Mouse (Mus musculus): ENCODE data around the gene Vgll4. TPM values are rescaled to one million over a fixed set of nuclear protein-coding genes. Genes with fewer than 3 reads are reported as not detected.

Gene Vgll4
- polyA plus RNA-seq, 1 experiment from 2014 or later = 35.6 TPM

DNA sequence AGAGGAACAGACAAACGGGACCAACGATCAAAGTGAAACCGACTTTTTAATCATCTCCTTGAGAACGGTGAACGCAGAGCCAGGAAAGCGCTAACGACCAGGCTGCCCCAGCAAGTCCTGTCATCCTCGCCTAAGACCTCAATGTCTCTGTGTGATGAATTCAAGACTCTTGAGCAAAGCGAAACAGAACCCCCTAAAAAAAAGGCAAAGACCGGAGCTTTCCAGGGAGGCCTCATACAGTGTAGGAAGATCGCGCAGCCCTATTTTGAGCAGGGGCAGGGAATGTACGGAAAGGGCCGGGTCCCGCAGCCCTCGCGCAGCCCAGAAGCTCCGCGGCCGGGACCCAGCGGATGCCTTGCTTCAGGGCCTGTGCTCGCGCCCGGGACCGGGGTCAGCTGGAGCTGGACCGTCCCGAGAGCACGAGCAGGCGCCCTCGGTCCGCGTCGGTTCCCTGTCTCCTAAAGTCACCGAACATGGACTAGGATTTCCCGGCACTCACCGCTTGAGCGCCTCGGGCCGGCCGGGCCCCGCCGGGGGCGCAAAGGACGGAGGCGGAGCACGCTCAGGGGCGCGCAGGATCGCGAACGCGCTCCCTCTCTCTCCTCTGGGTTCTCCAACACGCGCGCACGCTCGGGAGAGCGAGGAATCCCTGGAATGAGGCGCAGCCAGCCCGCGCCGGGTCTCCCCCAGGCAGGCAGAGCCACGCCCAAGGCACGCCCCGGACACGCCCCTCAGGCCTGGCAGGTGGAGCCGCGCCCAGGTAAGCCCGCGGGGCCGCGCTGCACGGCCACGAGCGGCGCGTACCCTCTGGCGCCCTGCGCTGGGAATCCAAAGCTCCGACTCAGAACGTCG, 1.2 kb downstream of the Vgll4 start:
- peaks cover 7% of the 10 kb centered on the region; the same call in 1 of the 2 replicates for H3K27me3 ChIP-seq (ENCODE audit: control insufficient read depth, insufficient read depth, low read length)
- H3K36me3 ChIP-seq (ENCODE audit: control insufficient read depth, insufficient read depth, low read length) = no peaks in the 10 kb centered on the region
- ATAC-seq (ENCODE audit: low read depth) = peak; percentile 80
- H3K4me2 ChIP-seq (ENCODE audit: low read depth, low read length) = peak overlapping the region; percentile 99
- H3K4me1 ChIP-seq (ENCODE audit: control insufficient read depth, insufficient read depth, low read length) = 0 out of 2 replicates have a peak, but pooled peaks cover 5% of the 10 kb centered on the region
- WGBS = under 1% methylated on average over 77 of the region's 82 CpGs
- H3K9ac ChIP-seq (replicated peaks; ENCODE audit: low read depth, low read length) = peak overlapping the region; percentile 76
- peak overlapping the region; percentile 69 for H3K4me3 ChIP-seq (ENCODE audit: low read depth, low read length)
- no peaks in the 10 kb centered on the region for H3K9me3 ChIP-seq (ENCODE audit: control insufficient read depth, low read length)
- H3K27ac ChIP-seq (ENCODE audit: low read depth, low read length) = peak overlapping the region; percentile 62

DNA sequence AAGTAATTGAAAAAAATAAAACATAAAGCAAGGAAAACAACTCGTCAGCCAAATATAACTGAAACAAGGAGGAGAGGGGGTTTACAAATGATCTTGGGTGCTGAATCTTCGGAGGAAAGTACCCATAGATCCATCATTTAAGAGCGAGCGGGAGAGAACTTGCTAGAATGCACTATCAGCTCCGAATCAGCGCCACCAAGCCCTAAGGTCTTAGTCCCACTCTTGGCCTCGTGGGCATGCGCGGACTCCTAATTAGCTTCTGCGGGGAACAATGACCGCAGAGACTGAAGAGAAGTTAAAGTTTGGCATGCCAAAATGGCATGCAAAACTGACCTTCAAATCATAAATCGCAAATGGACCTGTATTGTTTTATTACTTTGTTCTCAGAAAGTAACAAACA, 2.2 kb downstream of the Vgll4 start:
- H3K4me3 ChIP-seq (ENCODE audit: low read depth, low read length) = peak overlapping the region; percentile 69; the same call in 1 of the 2 replicates

DNA sequence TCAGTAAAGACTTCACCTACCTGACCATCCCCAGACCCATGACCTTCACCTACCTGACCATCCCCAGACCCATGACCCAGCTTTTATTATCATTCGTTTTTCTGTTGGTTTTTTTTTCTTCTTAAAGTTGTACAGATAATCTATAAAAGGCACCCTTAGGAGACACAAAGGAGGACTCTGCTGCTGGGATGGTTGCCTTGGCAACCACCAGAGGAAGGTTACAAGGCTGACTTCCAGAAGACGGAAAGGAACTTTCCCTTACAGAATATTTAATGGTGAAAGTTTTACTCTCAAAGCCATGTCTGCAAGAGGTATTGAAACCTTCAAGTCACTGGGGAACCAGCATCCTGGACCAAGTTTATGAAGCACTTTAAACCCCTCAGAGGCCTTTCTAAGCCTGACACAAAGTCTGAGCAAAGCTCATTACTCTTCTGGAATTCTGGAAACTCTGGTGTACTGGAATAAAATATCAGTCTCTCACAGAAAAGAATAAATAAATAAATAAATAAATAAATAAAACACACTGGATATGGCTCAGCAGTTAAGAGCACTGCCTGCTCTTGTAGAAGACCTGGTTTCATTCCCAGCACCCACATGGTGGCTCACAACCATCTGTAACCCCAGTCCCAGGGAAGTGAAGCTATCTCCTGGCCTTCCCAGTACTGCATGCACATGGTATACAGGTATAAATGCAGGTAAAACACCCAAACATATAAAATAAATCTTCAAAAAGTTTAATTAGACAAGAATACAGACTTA, 3.2 kb downstream of the Vgll4 start:
- no peak for ATAC-seq (ENCODE audit: low read depth)
- Histone ChIP-seq H3K4me1 (ENCODE audit: control insufficient read depth, insufficient read depth, low read length) (0 out of 2 replicates have a peak, but pooled peaks cover 5% of the 10 kb centered on the region), H3K9me3 (ENCODE audit: control insufficient read depth, low read length) (no peaks in the 10 kb centered on the region), H3K4me3 (ENCODE audit: low read depth, low read length) (no peak overlapping the region), H3K36me3 (ENCODE audit: control insufficient read depth, insufficient read depth, low read length) (no peaks in the 10 kb centered on the region), H3K27me3 (ENCODE audit: control insufficient read depth, insufficient read depth, low read length) (peaks cover 7% of the 10 kb centered on the region; the same call in 1 of the 2 replicates), H3K4me2 (ENCODE audit: low read depth, low read length) (no peak overlapping the region), H3K9ac (replicated peaks; ENCODE audit: low read depth, low read length) (no peak overlapping the region), H3K27ac (ENCODE audit: low read depth, low read length) (no peak overlapping the region)
- 21% methylated on average over 2 of the region's 2 CpGs for WGBS

More for the DNA sequence above, 2.2 kb downstream of the Vgll4 start:
- Histone ChIP-seq H3K9ac (replicated peaks; ENCODE audit: low read depth, low read length) (no peak overlapping the region), H3K4me2 (ENCODE audit: low read depth, low read length) (peak overlapping the region; percentile 99), H3K36me3 (ENCODE audit: control insufficient read depth, insufficient read depth, low read length) (no peaks in the 10 kb centered on the region), H3K27me3 (ENCODE audit: control insufficient read depth, insufficient read depth, low read length) (peaks cover 7% of the 10 kb centered on the region; the same call in 1 of the 2 replicates), H3K9me3 (ENCODE audit: control insufficient read depth, low read length) (no peaks in the 10 kb centered on the region), H3K4me1 (ENCODE audit: control insufficient read depth, insufficient read depth, low read length) (0 out of 2 replicates have a peak, but pooled peaks cover 5% of the 10 kb centered on the region), H3K27ac (ENCODE audit: low read depth, low read length) (no peak overlapping the region)
- 45% methylated on average over 12 of the region's 12 CpGs for WGBS
- no peak for ATAC-seq (ENCODE audit: low read depth)

DNA sequence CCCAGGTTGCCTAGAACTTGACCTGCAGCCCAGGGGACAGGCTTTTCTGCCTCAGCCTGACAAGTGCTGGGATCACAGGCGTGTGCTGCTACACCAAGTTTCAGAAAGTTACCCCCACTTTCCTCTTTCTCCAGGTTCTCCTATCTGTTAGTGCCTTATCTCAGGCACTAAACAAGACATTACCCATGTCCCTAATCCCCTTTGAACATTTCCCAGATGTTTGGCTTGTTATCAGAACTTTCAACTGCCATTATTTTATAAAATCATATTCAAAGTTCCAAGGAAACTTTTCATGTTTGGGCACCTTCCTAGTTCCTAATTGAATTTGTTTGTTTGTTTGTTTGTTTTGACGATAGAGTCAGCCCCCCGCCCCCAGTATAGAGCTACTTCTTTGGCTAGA, 4.0 kb downstream of the Vgll4 start:
- Histone ChIP-seq H3K4me1 (ENCODE audit: control insufficient read depth, insufficient read depth, low read length) (0 out of 2 replicates have a peak, but pooled peaks cover 5% of the 10 kb centered on the region), H3K9ac (replicated peaks; ENCODE audit: low read depth, low read length) (no peak overlapping the region), H3K36me3 (ENCODE audit: control insufficient read depth, insufficient read depth, low read length) (no peaks in the 10 kb centered on the region), H3K4me3 (ENCODE audit: low read depth, low read length) (no peak overlapping the region), H3K9me3 (ENCODE audit: control insufficient read depth, low read length) (no peaks in the 10 kb centered on the region), H3K27ac (ENCODE audit: low read depth, low read length) (no peak overlapping the region), H3K4me2 (ENCODE audit: low read depth, low read length) (no peak overlapping the region), H3K27me3 (ENCODE audit: control insufficient read depth, insufficient read depth, low read length) (peaks cover 7% of the 10 kb centered on the region; the same call in 1 of the 2 replicates)
- ATAC-seq (ENCODE audit: low read depth) = no peak
- WGBS = 92% methylated on average over 3 of the region's 3 CpGs

DNA sequence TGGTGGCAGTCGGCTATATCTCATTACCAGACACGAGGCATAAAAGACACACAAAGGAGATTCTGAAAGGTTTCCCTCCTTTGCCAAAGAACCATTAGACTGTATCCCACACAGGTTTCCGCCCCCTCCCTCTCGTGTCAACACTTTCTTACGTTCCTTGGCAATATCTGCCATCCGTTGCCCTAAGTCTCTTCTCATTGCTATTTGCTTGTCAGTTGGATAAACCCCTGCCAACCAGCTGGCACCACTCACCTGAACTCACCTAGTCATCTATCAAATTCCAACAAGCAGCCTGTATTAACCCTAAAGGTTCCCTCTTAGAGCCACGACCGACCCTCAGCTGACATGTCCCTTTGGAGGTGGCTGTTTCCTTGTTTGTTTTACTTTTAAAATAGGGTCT, 4.4 kb downstream of the Vgll4 start:
- Histone ChIP-seq H3K4me1 (ENCODE audit: control insufficient read depth, insufficient read depth, low read length) (0 out of 2 replicates have a peak, but pooled peaks cover 5% of the 10 kb centered on the region), H3K4me2 (ENCODE audit: low read depth, low read length) (no peak overlapping the region), H3K27me3 (ENCODE audit: control insufficient read depth, insufficient read depth, low read length) (peaks cover 7% of the 10 kb centered on the region; the same call in 1 of the 2 replicates), H3K9me3 (ENCODE audit: control insufficient read depth, low read length) (no peaks in the 10 kb centered on the region), H3K4me3 (ENCODE audit: low read depth, low read length) (no peak overlapping the region), H3K36me3 (ENCODE audit: control insufficient read depth, insufficient read depth, low read length) (no peaks in the 10 kb centered on the region), H3K27ac (ENCODE audit: low read depth, low read length) (no peak overlapping the region), H3K9ac (replicated peaks; ENCODE audit: low read depth, low read length) (no peak overlapping the region)
- 75% methylated on average over 8 of the region's 8 CpGs for WGBS
- no peak for ATAC-seq (ENCODE audit: low read depth)

DNA sequence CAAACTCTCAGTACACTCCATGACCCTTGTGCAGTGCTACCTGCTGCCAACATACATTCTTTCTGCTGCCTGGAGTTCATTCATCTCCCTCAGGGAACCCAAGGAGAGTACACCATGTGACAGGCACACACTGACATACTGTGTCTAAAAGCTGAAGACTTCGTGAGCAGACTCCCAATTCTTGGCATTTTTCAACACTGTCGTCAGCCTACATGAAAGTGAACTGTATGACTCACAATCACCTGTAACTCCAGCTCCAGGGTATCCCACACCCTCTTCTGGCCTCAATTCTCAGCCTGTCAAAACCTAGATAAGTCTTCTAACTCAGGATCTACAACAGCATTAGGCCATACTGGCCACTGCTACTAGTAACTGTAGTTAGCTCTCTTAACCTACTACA, 5.6 kb downstream of the Vgll4 start:
- no peak for ATAC-seq (ENCODE audit: low read depth)
- H3K4me3 ChIP-seq (ENCODE audit: low read depth, low read length) = no peak overlapping the region
- H3K4me1 ChIP-seq (ENCODE audit: control insufficient read depth, insufficient read depth, low read length) = no peaks in the 10 kb centered on the region
- WGBS = 92% methylated on average over 2 of the region's 2 CpGs
- no peak overlapping the region for H3K4me2 ChIP-seq (ENCODE audit: low read depth, low read length)
- no peaks in the 10 kb centered on the region for H3K36me3 ChIP-seq (ENCODE audit: control insufficient read depth, insufficient read depth, low read length)
- no peak overlapping the region for H3K27ac ChIP-seq (ENCODE audit: low read depth, low read length)
- peaks cover 4% of the 10 kb centered on the region; the same call in 1 of the 2 replicates for H3K27me3 ChIP-seq (ENCODE audit: control insufficient read depth, insufficient read depth, low read length)
- H3K9me3 ChIP-seq (ENCODE audit: control insufficient read depth, low read length) = no peaks in the 10 kb centered on the region
- H3K9ac ChIP-seq (replicated peaks; ENCODE audit: low read depth, low read length) = no peak overlapping the region

DNA sequence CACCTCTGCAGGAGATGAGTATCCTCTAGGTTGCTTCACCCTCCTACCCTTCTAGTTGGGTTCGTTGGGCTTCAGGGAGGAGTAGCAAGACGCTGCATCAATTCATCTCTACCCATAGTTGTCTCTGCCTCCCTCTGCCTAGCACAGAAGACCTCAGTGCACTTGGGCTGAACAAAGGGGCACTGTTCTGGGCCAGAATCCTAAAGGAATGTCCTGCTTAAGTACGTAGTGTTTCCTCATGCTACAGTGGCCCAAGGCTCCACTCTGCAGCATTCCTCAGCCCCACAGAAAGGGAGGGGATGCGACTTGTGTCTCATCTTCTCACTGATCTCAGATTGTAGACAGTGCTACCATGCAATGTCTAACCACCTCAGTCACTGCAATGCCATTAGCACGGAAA, 6.2 kb downstream of the Vgll4 start:
- H3K4me3 ChIP-seq (ENCODE audit: low read depth, low read length) = no peak overlapping the region
- no peak overlapping the region for H3K9ac ChIP-seq (replicated peaks; ENCODE audit: low read depth, low read length)
- no peaks in the 10 kb centered on the region for H3K36me3 ChIP-seq (ENCODE audit: control insufficient read depth, insufficient read depth, low read length)
- WGBS = 63% methylated on average over 5 of the region's 5 CpGs
- no peak overlapping the region for H3K27ac ChIP-seq (ENCODE audit: low read depth, low read length)
- no peak for ATAC-seq (ENCODE audit: low read depth)
- no peaks in the 10 kb centered on the region for H3K9me3 ChIP-seq (ENCODE audit: control insufficient read depth, low read length)
- no peaks in the 10 kb centered on the region for H3K4me1 ChIP-seq (ENCODE audit: control insufficient read depth, insufficient read depth, low read length)
- peaks cover 3% of the 10 kb centered on the region; the same call in 1 of the 2 replicates for H3K27me3 ChIP-seq (ENCODE audit: control insufficient read depth, insufficient read depth, low read length)
- no peak overlapping the region for H3K4me2 ChIP-seq (ENCODE audit: low read depth, low read length)

DNA sequence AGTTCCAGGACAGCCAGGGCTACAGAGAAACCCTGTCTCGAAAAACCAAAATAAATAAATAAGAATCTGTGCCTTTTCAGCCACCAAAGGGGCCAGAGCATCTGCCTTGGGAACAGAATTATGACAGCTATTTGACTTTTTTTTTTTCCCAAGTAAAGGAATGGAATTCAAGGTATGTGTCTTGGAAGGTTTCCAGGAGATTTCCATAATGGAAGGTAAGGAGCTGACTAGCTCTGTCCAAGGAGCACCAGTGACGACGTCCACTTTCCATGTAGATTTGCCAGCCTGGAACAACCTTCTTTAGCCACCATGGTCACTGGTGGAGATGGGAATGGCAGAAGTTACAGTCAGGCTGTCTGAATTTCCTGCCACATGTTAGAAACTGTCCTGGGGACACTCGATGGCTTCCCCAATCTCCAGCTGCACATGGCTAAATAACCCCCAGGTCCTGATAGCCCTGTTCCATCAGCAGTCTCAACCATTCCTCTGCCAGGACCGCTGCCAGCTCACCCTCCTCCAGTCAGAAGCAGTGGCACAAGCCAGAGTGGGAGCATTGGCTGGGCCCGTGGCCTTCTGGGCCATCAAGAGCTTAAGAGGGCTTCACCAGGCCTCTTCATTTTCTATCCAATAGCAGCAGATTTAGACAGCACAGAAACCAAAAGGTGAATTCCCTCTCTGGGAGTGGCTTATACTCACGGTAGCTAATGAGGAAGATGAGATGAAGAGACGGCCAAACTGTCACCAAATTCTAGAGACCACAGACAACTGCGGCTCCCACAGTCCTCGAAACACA, 8.3 kb downstream of the Vgll4 start:
- Histone ChIP-seq H3K36me3 (ENCODE audit: control insufficient read depth, insufficient read depth, low read length) (no peaks in the 10 kb centered on the region), H3K9me3 (ENCODE audit: control insufficient read depth, low read length) (no peaks in the 10 kb centered on the region), H3K27me3 (ENCODE audit: control insufficient read depth, insufficient read depth, low read length) (no peaks in the 10 kb centered on the region), H3K4me3 (ENCODE audit: low read depth, low read length) (no peak overlapping the region), H3K9ac (replicated peaks; ENCODE audit: low read depth, low read length) (no peak overlapping the region), H3K4me1 (ENCODE audit: control insufficient read depth, insufficient read depth, low read length) (no peaks in the 10 kb centered on the region), H3K4me2 (ENCODE audit: low read depth, low read length) (no peak overlapping the region), H3K27ac (ENCODE audit: low read depth, low read length) (no peak overlapping the region)
- WGBS = 82% methylated on average over 10 of the region's 10 CpGs
- ATAC-seq (ENCODE audit: low read depth) = no peak

Measured in neural tube, embryonic 14.5 days (tissue).